Mouse (Mus musculus): ENCODE measurements around the gene Trabd.

Trabd gene

DNA sequence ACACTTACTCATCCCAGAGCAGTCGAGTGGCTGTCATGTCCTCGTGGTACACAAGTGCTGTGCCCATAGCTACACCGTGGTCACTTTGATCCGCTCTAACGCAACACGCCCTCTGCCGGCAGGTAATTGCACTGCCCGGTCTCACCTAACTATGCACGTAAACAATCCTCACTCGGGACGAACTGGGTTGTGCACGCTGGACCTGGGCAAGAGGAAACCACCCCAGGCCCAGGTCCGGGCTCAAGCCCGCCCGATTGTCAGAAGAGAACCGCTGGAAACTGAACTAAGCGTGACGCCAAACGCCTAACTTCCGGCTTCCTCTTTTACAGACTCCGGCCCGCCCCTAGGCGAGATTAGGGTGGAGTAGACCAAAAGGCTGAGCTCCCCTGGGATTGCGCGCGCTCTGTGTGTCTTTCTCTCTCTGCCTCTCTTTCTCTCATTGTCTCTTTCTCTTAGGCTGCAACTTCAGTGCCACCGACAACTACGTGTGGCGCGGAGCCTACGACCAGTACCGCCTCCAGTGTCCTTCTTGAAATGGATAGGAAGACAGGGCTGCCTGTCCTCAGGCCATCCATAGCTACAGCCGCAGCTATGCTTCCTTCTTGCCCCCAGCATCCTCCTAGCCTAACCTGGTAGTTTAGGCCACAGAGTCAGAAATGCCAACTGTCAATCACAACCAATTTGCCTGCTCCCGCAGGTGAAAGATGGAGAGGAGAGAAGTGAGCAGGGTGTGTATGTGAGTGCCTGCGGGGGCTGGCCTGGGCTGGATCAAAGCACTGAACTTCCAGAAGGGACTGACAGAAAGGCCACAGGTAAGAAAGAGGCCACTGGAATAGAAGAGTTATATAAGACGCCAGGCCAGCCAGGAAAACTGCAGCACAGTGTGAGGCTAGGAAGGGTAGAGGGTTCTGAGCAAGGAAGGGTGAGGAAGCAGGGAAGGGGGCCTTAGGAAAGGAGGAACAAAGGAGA, 53.7 kb downstream of the Trabd start, which contains the start of gene Hdac10:
Gene Hdac10 (minus strand): TSS at position 319 of the 969 bp plus-strand sequence.
- peak; percentile 94 for DNase-seq

- DNase-seq = no peak
These were observed 55.3 kb downstream of the Trabd start for GRCm38 (mm10) chr15:89130245-89130644.

GRCm38 (mm10) chr15:89131316-89131715, 56.4 kb downstream of the Trabd start:
- DNase-seq = no peak

Data from kidney, adult 18-20 months (tissue).